Mouse (Mus musculus) liver, adult 2 months (tissue): ENCODE results near the gene Pde4a. TPM values are rescaled to one million over a fixed set of nuclear protein-coding genes. Genes with fewer than 3 reads are reported as not detected.

Experiments used
- DNase-seq: peaks from one replicate; pipeline ENCODE4 v3.0.0-alpha.2; 2011; ENCODE audit warnings: low read depth, low spot score; ENCODE audit errors: extremely low read depth
- H3K27ac ChIP-seq: fragments of 200-500 bp; replicated peaks from 2 replicates; pipeline ENCODE4 v1.5.1; 2012; ENCODE audit warnings: low read depth, mild to moderate bottlenecking, control low read depth, inconsistent platforms, low read length; ENCODE audit not compliant: insufficient read depth
- H3K27me3 ChIP-seq: fragments of 200-500 bp; 2 replicates; pipeline ENCODE4 v1.6.1; 2012; ENCODE audit warnings: mild to moderate bottlenecking, moderate library complexity, low read length, inconsistent platforms; ENCODE audit not compliant: control insufficient read depth, insufficient read depth
- H3K36me3 ChIP-seq: fragments of 200-500 bp; 2 replicates; pipeline ENCODE4 v1.6.1; 2012; ENCODE audit warnings: low read length, inconsistent platforms; ENCODE audit not compliant: control insufficient read depth, insufficient read depth
- H3K4me1 ChIP-seq: fragments of 200-500 bp; 2 replicates; pipeline ENCODE4 v1.6.1; 2011; ENCODE audit warnings: low read length; ENCODE audit not compliant: control insufficient read depth, insufficient read depth
- H3K4me3 ChIP-seq: fragments of 200-500 bp; 2 replicates; pipeline ENCODE4 v1.5.1; 2011; ENCODE audit warnings: low read depth, mild to moderate bottlenecking, control low read depth, low read length, moderate library complexity; ENCODE audit not compliant: insufficient read depth
- H3K79me2 ChIP-seq: fragments of 200-500 bp; 2 replicates; pipeline ENCODE4 v1.6.1; 2012; ENCODE audit warnings: inconsistent platforms, mild to moderate bottlenecking, low read length, moderate library complexity; ENCODE audit not compliant: control insufficient read depth, insufficient read depth
- H3K9ac ChIP-seq: fragments of 200-500 bp; 2 replicates; pipeline ENCODE4 v1.6.1; 2012; ENCODE audit warnings: low read depth, mild to moderate bottlenecking, control low read depth, inconsistent platforms, low read length
- CTCF ChIP-seq: fragments of 200-500 bp; IDR thresholded peaks from 2 replicates; pipeline ENCODE4 v1.5.1; 2011; ENCODE audit warnings: low read depth, low read length, control low read depth
- POLR2A ChIP-seq: fragments of 200-500 bp; IDR thresholded peaks from 2 replicates; pipeline ENCODE4 v1.6.1; 2011; ENCODE audit warnings: low read length, control low read depth; ENCODE audit not compliant: insufficient read depth; ENCODE audit errors: extremely low read depth
- WGBS: fragments of 180-500 bp; shearing (Covaris S2); methylation state at CpG from one replicate; pipeline ENCODE4 v1.1.7; 2018; 5-methylcytosine and 5-hydroxymethylcytosine counted together
- polyA plus RNA-seq: library from polyadenylated mRNA; depleted of rRNA; stranded (reverse); fragments of >200 nt; gene quantifications from 2 replicates; pipeline ENCODE4 v1.2.3, GENCODE M21; 2012
- total RNA-seq: library from RNA; depleted of rRNA; stranded (reverse); fragments of >200 nt; gene quantifications from 2 replicates; pipeline ENCODE4 v1.2.3, GENCODE M21; 2014

The Pde4a gene
- total and polyA plus RNA-seq, 2 experiments: 1.0 to 3.5 TPM

DNA sequence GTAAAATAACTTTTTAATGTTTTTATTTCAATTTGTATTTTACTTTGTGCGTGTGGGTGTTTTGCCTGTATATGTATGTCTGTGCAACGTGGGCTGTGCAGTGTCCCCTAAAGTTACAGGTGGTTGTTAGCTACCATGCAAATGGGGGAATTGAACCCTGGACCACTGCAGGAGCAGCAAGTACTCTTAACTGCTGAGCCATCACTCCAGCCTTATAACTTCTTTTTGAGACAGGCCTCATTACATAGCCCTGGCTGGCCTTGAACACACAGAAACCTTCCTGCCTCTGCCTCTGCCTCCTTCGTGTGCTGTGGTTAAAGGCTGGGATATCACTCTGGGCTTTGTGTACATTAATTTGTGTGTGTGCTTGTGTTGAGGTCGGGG lies 73.9 kb downstream of the Pde4a start:
- H3K27ac ChIP-seq: peak overlapping the region; percentile 88; the same call in 1 of the 2 replicates
- 43% methylated on average over 4 of the region's 4 CpGs for WGBS
- H3K9ac ChIP-seq: peak overlapping the region; percentile 96; the same call in 1 of the 2 replicates
- H3K36me3 ChIP-seq: peaks cover 2% of the 10 kb centered on the region; the same call in 1 of the 2 replicates
- H3K4me3 ChIP-seq: peak overlapping the region; percentile 85
- DNase-seq: no peak
- H3K4me1 ChIP-seq: peaks cover 22% of the 10 kb centered on the region
- H3K79me2 ChIP-seq: peaks cover 14% of the 10 kb centered on the region; the same call in 1 of the 2 replicates
- no peak for TF ChIP-seq CTCF
- TF ChIP-seq POLR2A: no peak
- peaks cover 7% of the 10 kb centered on the region for H3K27me3 ChIP-seq

- peaks cover 7% of the 10 kb centered on the region for H3K27me3 ChIP-seq
- peaks cover 14% of the 10 kb centered on the region; the same call in 1 of the 2 replicates for H3K79me2 ChIP-seq
- no peak overlapping the region for H3K27ac ChIP-seq
- H3K36me3 ChIP-seq: no peaks in the 10 kb centered on the region
- peak; percentile 76 for DNase-seq
- peak; percentile 99 for TF ChIP-seq CTCF
- no peak for TF ChIP-seq POLR2A
- peaks cover 15% of the 10 kb centered on the region for H3K4me1 ChIP-seq
- H3K4me3 ChIP-seq: no peak overlapping the region
- WGBS: 10% methylated on average over 11 of the region's 11 CpGs
- H3K9ac ChIP-seq: no peak overlapping the region
These were observed 75.8 kb downstream of the Pde4a start for GRCm38 (mm10) chr9:21241343-21241742.

DNA sequence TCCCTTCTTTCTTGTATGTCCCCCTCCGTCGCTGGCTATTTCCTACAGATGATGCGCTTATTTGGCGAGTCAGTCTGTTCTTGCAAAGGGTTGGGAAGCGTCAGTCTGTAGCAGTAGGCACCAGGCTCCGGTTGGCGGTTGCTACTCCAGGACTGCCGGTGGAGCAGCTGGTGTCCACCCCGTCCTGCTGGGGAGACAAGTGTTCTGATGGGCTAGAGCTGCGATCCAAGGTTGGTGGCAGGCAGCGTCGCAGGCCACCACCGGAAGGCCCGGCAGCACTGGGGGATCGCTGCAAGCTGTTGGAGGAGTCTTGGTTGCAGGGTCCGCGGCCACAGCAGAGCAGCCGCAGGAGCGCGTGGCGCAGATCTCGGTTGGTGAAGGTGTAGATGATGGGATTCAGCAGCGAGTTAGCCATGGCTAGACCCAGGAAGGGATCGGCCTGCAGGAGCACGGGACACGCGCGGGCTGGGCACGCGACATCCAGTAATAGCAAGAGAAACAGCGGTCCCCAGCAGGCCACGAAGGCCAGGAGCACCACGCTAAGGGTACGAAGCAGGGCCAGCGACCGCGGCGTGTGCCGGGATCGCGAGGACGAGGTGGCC lies 78.4 kb downstream of the Pde4a start:
- Histone ChIP-seq H3K36me3 (no peaks in the 10 kb centered on the region), H3K79me2 (no peaks in the 10 kb centered on the region), H3K9ac (no peak overlapping the region; the same call in 1 of the 2 replicates), H3K4me1 (peaks cover 13% of the 10 kb centered on the region; the same call in 1 of the 2 replicates), H3K4me3 (peak overlapping the region; percentile 46; the same call in 1 of the 2 replicates), H3K27ac (no peak overlapping the region), H3K27me3 (peaks cover 7% of the 10 kb centered on the region)
- 27% methylated on average over 42 of the region's 42 CpGs for WGBS
- no peak for TF ChIP-seq CTCF
- no peak for TF ChIP-seq POLR2A
- DNase-seq: no peak

DNA sequence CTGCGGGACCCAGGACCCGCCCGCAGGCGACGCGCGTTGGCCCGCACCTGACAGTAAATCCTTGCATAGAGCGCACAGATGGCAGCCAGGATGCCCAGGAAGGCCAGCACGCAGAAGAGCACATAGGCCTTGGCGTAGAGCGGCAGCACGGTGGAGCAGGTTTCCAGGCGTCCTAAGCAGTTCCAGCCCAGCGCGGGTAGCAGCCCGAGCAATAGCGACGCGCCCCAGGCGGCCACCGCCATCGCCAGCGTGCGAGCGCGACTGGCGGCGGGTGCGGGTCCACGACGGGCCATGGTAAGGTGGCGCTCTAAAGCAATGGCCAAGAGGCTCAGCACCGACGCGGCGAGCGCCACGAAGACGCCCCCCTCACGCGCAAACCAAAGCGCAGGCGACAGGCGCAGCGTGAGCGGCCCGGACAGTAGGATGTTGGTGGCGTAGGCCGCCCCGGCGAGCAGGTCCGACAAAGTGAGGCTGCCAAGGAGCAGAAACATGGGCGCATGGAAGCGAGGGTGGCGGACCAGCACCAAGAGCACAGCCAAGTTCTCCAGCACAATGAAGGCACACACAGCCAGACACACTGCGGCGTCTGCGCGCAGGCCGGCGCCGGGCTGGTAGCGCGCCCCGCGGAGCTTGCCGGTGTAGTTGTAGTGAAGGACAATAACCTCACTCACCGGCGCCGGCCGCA lies 79.1 kb downstream of the Pde4a start:
- TF ChIP-seq POLR2A (no peak), CTCF (no peak)
- Histone ChIP-seq H3K27me3 (peaks cover 7% of the 10 kb centered on the region), H3K4me3 (peak overlapping the region; percentile 46; the same call in 1 of the 2 replicates), H3K9ac (peak overlapping the region; percentile 56), H3K27ac (no peak overlapping the region), H3K36me3 (no peaks in the 10 kb centered on the region), H3K4me1 (peaks cover 15% of the 10 kb centered on the region; the same call in 1 of the 2 replicates), H3K79me2 (no peaks in the 10 kb centered on the region)
- WGBS: 17% methylated on average over 72 of the region's 72 CpGs
- DNase-seq: no peak

GRCm38 (mm10) chr9:21245113-21245487 lies 79.6 kb downstream of the Pde4a start:
- H3K4me1 ChIP-seq: peaks cover 18% of the 10 kb centered on the region
- H3K79me2 ChIP-seq: no peaks in the 10 kb centered on the region
- WGBS: 16% methylated on average over 16 of the region's 16 CpGs
- peak overlapping the region; percentile 46; the same call in 1 of the 2 replicates for H3K4me3 ChIP-seq
- H3K36me3 ChIP-seq: no peaks in the 10 kb centered on the region
- H3K9ac ChIP-seq: no peak overlapping the region; the same call in 1 of the 2 replicates
- no peak for TF ChIP-seq POLR2A
- no peak for TF ChIP-seq CTCF
- no peak overlapping the region for H3K27ac ChIP-seq
- H3K27me3 ChIP-seq: peaks cover 7% of the 10 kb centered on the region
- DNase-seq: no peak
